Mouse (Mus musculus): ENCODE measurements around the gene Pgm1. TPM values are rescaled to one million over a fixed set of nuclear protein-coding genes. Genes with fewer than 3 reads are reported as not detected.

Gene Pgm1
- polyA plus RNA-seq (2014; fragmentation: Illumina TruSeq; extraction: RNeasy Lipid Tissue Mini Kit (QIAGEN cat#74804); ENCODE audit: low read depth, low replicate concordance), result 26.9 TPM

GRCm38 (mm10) chr4:99929149-99929612, at the start of gene Pgm1:
Gene Pgm1, plus strand, starts transcription at chr4:99929414.

DNA sequence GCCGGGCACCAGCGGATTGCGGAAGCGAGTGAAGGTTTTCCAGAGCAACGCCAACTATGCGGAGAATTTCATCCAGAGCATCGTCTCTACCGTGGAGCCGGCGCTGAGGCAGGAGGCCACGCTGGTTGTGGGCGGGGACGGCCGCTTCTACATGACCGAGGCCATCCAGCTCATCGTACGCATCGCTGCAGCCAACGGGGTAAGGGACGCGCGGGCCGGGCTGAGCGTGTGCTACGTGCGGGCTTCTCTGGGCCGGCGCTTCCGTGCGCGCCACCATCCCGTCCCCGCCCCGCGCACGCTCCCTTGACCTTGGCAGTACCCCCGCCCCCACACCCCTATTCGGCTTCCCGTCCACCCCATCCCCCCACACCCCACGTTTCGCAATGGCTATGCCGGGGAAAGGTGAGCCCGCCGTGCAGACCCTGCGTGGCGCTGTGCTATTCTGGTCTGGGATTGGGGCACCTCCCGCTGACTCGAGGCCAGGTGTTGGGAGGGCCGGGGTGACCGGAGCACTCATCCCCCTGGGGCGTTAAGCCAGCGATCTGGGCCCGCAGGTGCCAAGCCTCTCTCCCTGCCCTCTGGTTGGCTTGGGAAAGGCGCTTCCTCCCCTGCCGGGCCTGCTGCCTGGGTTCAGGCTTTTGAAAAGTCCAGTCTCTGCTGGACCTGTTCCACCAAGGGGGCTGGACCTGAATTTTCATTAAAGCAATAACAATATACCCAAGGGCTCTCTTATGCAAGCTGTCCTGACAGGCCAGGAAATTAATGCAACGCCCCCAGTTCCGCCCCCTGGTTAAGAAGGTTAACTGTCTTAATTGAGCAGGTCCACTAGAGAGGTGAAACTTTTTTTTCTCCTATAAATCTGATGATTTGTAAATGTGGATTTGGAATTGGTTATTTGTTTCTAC, 651 bp downstream of the Pgm1 start, which contains the start of gene Itgb3bp:
Gene Itgb3bp, minus strand, starts transcription at position 201 of the 905 bp plus-strand sequence.

Other genes with a start within 250 kb of the Pgm1 start
- gene Alg6, start 213.8 kb upstream of the Pgm1 start, polyA plus RNA-seq (2014; fragmentation: Illumina TruSeq; extraction: RNeasy Lipid Tissue Mini Kit (QIAGEN cat#74804); ENCODE audit: low read depth, low replicate concordance), result 41.4 TPM
- gene Efcab7, start 100.2 kb upstream of the Pgm1 start, polyA plus RNA-seq (2014; fragmentation: Illumina TruSeq; extraction: RNeasy Lipid Tissue Mini Kit (QIAGEN cat#74804); ENCODE audit: low read depth, low replicate concordance), result 17.2 TPM
- gene Itgb3bp, start 399 bp downstream of the Pgm1 start, polyA plus RNA-seq (2014; fragmentation: Illumina TruSeq; extraction: RNeasy Lipid Tissue Mini Kit (QIAGEN cat#74804); ENCODE audit: low read depth, low replicate concordance), result 46.7 TPM
- gene Ror1, start 166.4 kb downstream of the Pgm1 start, polyA plus RNA-seq (2014; fragmentation: Illumina TruSeq; extraction: RNeasy Lipid Tissue Mini Kit (QIAGEN cat#74804); ENCODE audit: low read depth, low replicate concordance), result 13.6 TPM

Measured in sigmoid colon, adult 10 weeks (tissue).